Mouse (Mus musculus) activated CD4-positive, CD25-positive, alpha-beta regulatory T cell, adult 4 months (primary cell): ENCODE results near the gene Sema3e. TPM values are rescaled to one million over a fixed set of nuclear protein-coding genes. Genes with fewer than 3 reads are reported as not detected.

ENCODE experiments used
- ATAC-seq: one replicate; pipeline ENCODE4 v1.8.0; 2017
- polyA plus RNA-seq, 2 experiments: library from polyadenylated mRNA; unstranded; fragments of 100-300 nt; shearing (Covaris generic); gene quantifications; one replicate each; pipeline ENCODE4 v1.2.1; 2017

The Sema3e gene
- under 1 TPM in 1 of 2 experiments, not detected in 1; 0.21 TPM for polyA plus RNA-seq

DNA sequence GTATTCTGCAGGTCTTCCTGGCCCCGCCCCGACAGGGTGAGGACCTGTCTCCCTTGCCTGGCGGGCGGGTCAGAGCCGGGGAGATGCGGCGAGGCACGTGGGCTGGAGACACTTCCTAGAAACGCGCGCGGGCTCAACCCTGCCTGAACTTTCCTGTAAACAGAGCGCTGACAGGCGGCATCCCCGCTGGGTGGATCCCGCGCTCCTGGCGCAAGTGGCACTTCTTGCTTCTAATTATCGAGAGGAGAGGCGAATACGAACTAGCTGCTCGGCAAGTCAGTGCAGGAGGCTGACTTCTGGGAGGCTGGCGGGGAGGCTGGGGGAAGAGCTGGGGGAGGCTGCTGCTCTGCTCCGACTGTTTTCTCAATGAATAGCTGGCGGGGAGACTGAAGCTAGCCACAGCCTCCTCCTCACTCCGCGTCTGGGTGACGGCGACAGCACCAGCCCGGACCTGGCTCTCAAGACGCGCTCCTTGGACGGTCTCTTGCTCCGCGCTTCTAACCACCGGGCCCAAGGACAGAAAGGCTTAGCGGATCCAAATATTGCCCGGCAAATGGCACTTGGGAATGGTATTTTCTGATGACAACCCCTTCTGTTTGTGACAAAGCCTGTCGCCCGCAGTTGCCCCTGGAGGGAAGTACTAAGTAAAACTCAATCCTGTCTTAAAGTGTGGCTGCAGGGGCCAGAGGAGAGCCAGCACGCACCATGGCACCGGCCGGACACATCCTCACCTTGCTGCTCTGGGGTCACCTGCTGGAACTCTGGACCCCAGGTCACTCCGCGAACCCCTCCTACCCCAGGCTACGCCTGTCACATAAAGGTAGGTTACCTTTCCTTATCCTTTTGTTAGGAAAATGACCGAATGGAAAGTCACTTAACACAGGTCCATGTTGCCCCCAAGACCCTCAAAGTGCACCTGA, at the start of gene Sema3e:
Gene Sema3e (plus strand): TSS at position 72 of the 920 bp plus-strand sequence.
- no peak for ATAC-seq

DNA sequence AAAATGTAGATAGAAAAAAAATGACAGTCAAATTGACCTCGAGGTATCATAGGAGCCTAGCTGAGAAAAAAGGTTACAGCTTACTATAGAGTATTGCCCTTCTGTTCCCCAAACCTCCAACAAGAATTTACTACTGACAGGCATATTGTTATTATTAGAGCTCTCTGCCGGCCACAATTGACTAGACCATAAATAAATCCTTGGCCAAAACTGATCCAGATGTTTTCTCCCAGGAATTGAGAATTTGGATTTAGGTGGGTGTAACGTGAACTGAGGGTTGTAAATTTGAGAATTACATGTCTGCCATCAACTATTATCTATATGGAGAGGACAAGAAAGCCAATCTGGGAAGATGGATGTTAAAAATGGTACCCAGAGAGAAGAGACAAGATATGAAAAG, 47.5 kb upstream of the Sema3e start:
- no peak for ATAC-seq

GRCm38 (mm10) chr5:13979156-13979555, 45.9 kb upstream of the Sema3e start:
- no peak for ATAC-seq

GRCm38 (mm10) chr5:13982417-13983054, 42.5 kb upstream of the Sema3e start:
- no peak for ATAC-seq

GRCm38 (mm10) chr5:13983608-13984007, 41.5 kb upstream of the Sema3e start:
- no peak for ATAC-seq

GRCm38 (mm10) chr5:13985669-13986068, 39.4 kb upstream of the Sema3e start:
- ATAC-seq = no peak

DNA sequence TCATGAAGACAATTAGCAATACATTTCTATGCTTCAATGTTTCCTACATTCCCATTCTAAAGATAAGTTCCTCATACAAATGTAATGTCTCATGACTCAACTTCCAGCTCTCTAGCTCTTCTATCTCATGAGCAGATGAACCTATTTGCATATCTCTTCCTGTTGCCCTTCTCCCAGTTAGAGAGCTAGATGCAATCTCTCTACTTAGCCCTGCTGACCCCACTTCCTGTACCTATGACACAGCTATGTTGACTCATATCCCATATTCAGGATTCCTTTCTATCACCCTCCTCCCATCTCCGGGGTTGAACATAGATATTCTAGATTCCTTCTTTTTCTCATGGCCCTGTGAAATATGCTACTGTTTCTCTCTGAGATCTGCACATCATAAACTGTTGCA, 38.0 kb upstream of the Sema3e start:
- no peak for ATAC-seq

- ATAC-seq = no peak
These were observed 37.1 kb upstream of the Sema3e start for GRCm38 (mm10) chr5:13988023-13988422.

- no peak for ATAC-seq
These were observed 32.2 kb upstream of the Sema3e start for GRCm38 (mm10) chr5:13992734-13993396.

- ATAC-seq = no peak
These were observed 3.3 kb downstream of the Sema3e start for GRCm38 (mm10) chr5:14028341-14028740.

DNA sequence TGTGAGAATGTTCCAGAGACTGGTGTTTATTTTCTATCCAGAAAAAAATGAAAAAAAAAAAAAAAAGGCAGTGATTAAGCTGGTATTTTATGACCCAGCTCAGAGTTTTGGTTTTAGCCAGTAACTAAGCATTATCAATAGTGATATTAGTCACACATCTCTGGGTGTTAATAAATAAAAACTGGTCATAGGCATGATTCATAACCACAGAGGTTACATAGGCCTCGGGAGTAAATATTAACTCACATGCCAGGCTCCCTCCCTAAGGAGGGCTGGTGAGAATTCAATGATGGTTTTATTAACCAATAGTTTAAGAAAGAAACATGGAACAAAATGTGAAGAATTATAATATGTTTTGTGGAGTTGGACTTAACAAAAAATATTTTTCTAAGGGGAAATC, 5.7 kb downstream of the Sema3e start:
- ATAC-seq = no peak

- ATAC-seq = no peak
These were observed 7.0 kb downstream of the Sema3e start for GRCm38 (mm10) chr5:14032056-14032455.

DNA sequence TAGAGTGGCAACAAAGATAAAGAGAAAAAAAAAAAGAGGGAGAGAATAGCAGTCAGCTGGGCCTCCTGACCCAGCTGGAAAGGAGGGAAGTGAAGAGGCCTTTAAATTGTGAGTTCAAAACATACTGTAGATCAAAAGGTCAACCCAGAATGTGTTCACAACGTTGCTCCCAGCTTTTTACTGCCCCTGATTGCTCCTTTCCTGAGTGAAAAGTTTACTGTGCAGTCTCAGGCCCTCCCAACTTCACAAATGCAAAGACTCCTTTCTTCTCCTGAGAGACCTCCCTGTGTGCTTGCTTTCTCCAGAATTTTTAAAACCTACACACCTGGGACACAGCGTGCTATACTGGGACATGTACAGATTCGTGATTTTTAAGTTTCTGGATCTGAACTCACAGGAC, 8.2 kb downstream of the Sema3e start:
- ATAC-seq = no peak

- ATAC-seq = no peak
These were observed 13.9 kb downstream of the Sema3e start for GRCm38 (mm10) chr5:14038813-14039496.

- ATAC-seq = no peak
These were observed 15.1 kb downstream of the Sema3e start for GRCm38 (mm10) chr5:14040208-14040607.

- no peak for ATAC-seq
These were observed 18.0 kb downstream of the Sema3e start for GRCm38 (mm10) chr5:14043116-14043515.

DNA sequence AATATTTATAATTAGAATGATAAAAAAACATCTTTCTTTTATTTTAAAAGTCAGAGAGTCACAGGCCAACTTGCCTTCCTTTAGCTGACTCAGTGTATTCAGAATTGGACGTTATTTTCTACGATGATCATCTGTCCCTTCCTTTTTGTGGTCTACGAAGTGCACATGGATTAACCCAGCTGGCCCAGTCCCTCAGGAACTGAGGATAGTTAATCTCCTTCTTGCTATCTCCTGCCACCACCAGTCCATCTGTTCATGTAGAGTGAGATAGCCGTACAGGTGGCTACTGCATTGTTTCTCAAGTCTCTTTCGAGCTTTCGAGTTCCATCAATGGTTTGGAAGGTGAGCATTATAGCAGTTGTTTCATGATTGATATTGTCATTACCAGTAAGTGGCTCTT, 18.9 kb downstream of the Sema3e start:
- no peak for ATAC-seq

DNA sequence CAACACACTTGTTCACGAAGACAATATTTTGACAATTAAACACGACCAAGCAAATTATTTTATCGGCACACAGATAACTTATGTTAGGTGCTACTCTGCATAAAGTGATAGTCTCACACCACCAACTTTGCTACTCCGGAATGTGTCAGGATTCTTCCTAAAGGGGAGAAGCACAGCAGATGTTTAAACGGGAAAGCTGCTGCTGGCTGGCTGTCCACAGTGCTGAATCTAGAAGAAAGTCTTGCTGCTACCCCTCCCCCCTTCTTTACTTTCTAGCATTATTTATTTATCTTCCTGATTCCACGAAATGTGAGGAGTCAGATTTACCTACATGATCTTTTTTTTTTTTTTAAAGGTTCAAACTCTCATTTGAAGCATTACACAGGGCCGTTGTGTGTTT, 23.6 kb downstream of the Sema3e start:
- no peak for ATAC-seq

- ATAC-seq = no peak
These were observed 29.4 kb downstream of the Sema3e start for GRCm38 (mm10) chr5:14054472-14054871.

GRCm38 (mm10) chr5:14059895-14060553, 34.9 kb downstream of the Sema3e start:
- no peak for ATAC-seq

- no peak for ATAC-seq
These were observed 37.9 kb downstream of the Sema3e start for GRCm38 (mm10) chr5:14062918-14063481.

- no peak for ATAC-seq
These were observed 48.1 kb downstream of the Sema3e start for GRCm38 (mm10) chr5:14073152-14073551.
